Comparison of ENCODE assay signal across 9 mouse cellular contexts in genomic region chr4:47234667-47235267, GRCm38 (mm10). TPM values are rescaled to one million over a fixed set of nuclear protein-coding genes. Genes with fewer than 3 reads are reported as not detected.
DNase-seq lines count a peak whose midpoint lies in the region; ATAC-seq lines count a peak whose summit lies in the region.
"Had no signal": no experiment of that assay in that cellular context is flagged by ENCODE, and none has a peak within 500 bp of the region (broad histone marks: within the 10 kb centered on the region; RNA-seq: fewer than 3 reads in every experiment).

No protein-coding gene starts in this region.

- H3K9ac ChIP-seq in hindbrain, embryonic 14.5 days = no peak overlapping the region

- no peak overlapping the region for H3K27ac ChIP-seq in hindbrain, embryonic 14.5 days
- H3K27ac ChIP-seq: macrophage had no signal

- no peak overlapping the region for H3K4me3 ChIP-seq in hindbrain, embryonic 14.5 days (replicated peaks; ENCODE audit: low read length)
- H3K4me3 ChIP-seq in megakaryocyte, embryonic 14.5 days (replicated peaks) = peak overlapping the region; percentile 8

- peak; percentile 75 for DNase-seq in NIH3T3 (ENCODE audit: low read depth)
- DNase-seq in cerebellum, adult 18-20 months = peak; percentile 53 to 69
- DNase-seq in forelimb bud, embryonic 11.5 days (ENCODE audit: low read depth, low spot score) = peak; percentile 66
- peak; percentile 65 for DNase-seq in hindbrain, embryonic 14.5 days (ENCODE audit: low spot score)
- DNase-seq in layer of hippocampus, postnatal 36 days = peak; percentile 63 to 64
- DNase-seq in right cerebral cortex, adult 2 months (ENCODE audit: low spot score in 2 of 2) = peak; percentile 64 to 77
- peak; percentile 72 for DNase-seq in urinary bladder, postnatal 10 days (ENCODE audit: low spot score)

- H3K9me3 ChIP-seq in hindbrain, embryonic 14.5 days (ENCODE audit: control insufficient read depth, low read length) = no peaks in the 10 kb centered on the region
- no peaks in the 10 kb centered on the region for H3K9me3 ChIP-seq in megakaryocyte, embryonic 14.5 days

- H3K4me2 ChIP-seq in hindbrain, embryonic 14.5 days (replicated peaks) = no peak overlapping the region

- H3K4me1 ChIP-seq in hindbrain, embryonic 14.5 days (replicated peaks; ENCODE audit: control insufficient read depth, insufficient read depth, low read length) = 0 out of 2 replicates have a peak, but pooled peaks cover 7% of the 10 kb centered on the region
- H3K4me1 ChIP-seq in megakaryocyte, embryonic 14.5 days = peaks cover 41% of the 10 kb centered on the region

- ATAC-seq in hindbrain, embryonic 14.5 days (ENCODE audit: low FRiP score) = peak; percentile 45; the same call in 1 of the 2 replicates

- no peaks in the 10 kb centered on the region for H3K36me3 ChIP-seq in hindbrain, embryonic 14.5 days (replicated peaks; ENCODE audit: control insufficient read depth, insufficient read depth)
- no peaks in the 10 kb centered on the region for H3K36me3 ChIP-seq in megakaryocyte, embryonic 14.5 days (replicated peaks; ENCODE audit: low read length)

- WGBS in hindbrain, embryonic 14.5 days = 29% methylated on average over 17 of the region's 17 CpGs

- H3K27me3 ChIP-seq in hindbrain, embryonic 14.5 days (ENCODE audit: control insufficient read depth, insufficient read depth, low read length) = no peaks in the 10 kb centered on the region
- H3K27me3 ChIP-seq in megakaryocyte, embryonic 14.5 days (replicated peaks) = peaks cover 40% of the 10 kb centered on the region

RNA-seq across cellular contexts. Expression of gene Col15a1, which starts 26.8 kb away (rescaled TPM):
- polyA plus RNA-seq in hindbrain, embryonic 14.5 days (2014; fragmentation: Nextera tagmentation; extraction: Ambion mirVana) = 4.7 and 5.6 TPM in 2 replicates
- 1 to 10 TPM; 5.6 to 7.8 TPM for total RNA-seq in layer of hippocampus, postnatal 36 days (2021)
- 0.16 TPM in 1 of 2 replicates, not detected in the other for polyA plus RNA-seq in megakaryocyte, embryonic 14.5 days (2012; ENCODE audit: insufficient read depth, low replicate concordance)
